Mouse (Mus musculus): ENCODE measurements around the gene Htr6.

GRCm38 (mm10) chr4:139079439-139079838, 4.1 kb upstream of the Htr6 start:
- TF ChIP-seq CTCF (IDR thresholded peaks at IDR 0.05; ENCODE audit: low read depth, low read length) (no peak), EP300 (IDR thresholded peaks at IDR 0.05; ENCODE audit: insufficient read depth, low read depth, low read length) (no peak)

Measured in ES-Bruce4 (cell line).